Mouse (Mus musculus) thymus, postnatal 0 days (tissue): Measurements from ENCODE around the gene Pou4f2. TPM values are rescaled to one million over a fixed set of nuclear protein-coding genes. Genes with fewer than 3 reads are reported as not detected.

ENCODE experiments used
- DNase-seq: peaks from one replicate; pipeline ENCODE4 v3.0.0-alpha.2; 2015; ENCODE audit warnings: low spot score
- polyA plus RNA-seq: library from polyadenylated mRNA; unstranded; fragments of >200 nt; fragmentation: Nextera tagmentation; extraction: Ambion mirVana; gene quantifications from 2 replicates; pipeline ENCODE4 v1.2.1, GENCODE M21; 2015

The Pou4f2 gene
- not detected in 2 replicates for polyA plus RNA-seq

DNA sequence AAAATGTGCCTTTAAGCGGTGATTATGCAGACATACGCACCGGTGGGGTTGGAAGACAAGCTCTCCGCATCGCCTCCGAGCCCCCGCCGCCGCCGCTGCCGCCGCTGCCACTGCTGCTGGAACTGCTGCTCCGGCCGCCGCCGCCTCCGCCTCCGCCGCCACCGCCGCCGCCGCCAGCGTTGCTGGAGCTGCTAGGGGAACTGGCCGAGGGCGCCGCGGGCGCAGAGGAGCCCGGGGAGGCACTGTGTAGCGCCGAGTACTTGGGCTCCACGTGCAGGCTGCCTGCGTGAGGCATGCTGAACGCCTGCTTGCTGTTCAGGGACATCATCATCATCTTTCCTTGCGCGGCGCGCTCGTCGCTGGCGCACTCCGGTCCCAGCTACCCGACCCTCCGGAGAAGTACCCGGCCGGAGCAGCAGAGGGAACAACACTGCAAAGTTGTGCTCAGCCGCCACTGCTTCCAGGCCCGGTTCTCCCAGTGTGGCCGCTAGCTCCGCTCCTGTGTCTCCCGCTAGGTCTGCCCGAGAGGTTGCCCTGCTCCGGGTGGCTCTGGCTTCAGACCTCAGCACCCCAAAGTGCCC is at the start of gene Pou4f2:
Pou4f2 (minus strand) TSS at position 575 of the 581 bp plus-strand sequence.
- DNase-seq, result no peak

DNA sequence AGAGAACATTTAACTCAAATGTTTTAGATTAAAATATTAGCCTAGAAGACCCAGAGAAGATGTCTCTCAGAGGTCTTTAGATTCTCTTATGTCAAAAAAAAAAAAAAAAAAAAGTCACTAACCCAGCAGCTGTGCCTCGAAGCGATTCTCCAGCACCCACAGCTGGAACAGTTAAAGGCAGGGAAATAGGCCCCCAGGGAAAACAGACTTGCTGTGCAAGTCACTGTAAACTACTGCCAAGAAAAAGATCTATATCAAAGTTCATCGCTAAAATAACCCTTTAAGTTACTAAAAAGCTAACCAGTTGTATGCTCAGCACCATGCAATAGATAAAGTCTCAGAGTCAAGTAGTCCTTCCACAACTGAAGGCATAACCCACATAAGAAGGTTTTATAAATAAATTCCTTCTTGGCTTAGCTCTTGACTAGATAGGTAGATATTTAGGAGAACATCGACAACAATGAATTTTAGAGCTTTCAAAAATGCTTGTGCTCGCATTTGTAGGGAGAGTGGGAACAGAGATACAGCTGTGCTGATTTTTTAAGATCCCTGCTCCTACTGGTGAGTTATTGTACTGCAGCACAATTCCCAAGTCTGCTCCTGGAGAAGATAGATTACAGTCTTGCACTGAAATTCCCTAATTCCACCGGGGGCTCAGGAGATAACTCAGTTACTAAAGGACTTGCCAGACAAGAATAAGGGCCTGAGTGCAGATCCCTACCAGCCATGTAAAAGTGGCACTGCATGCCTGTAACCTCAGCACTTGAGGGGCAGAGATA is 40.8 kb upstream of the Pou4f2 start:
- no peak for DNase-seq

DNA sequence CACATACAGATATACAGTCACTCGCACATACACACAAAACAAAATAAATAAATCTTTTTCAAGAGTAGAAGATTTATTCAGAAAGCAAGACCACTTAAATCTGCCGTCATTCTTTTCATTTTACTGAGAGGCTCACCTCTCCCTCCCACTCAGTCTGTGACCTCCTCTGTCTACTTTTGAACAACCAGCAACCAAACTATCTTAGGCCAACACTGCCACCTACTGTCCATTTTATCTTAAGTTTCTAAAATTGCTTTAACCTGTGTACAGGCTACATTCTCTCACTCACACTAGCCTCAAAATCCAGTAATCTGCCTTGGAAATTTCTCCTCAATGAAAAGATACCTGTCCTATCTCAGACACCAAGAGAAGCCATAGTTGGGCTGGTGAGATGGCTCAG is 31.4 kb upstream of the Pou4f2 start:
- no peak for DNase-seq

DNA sequence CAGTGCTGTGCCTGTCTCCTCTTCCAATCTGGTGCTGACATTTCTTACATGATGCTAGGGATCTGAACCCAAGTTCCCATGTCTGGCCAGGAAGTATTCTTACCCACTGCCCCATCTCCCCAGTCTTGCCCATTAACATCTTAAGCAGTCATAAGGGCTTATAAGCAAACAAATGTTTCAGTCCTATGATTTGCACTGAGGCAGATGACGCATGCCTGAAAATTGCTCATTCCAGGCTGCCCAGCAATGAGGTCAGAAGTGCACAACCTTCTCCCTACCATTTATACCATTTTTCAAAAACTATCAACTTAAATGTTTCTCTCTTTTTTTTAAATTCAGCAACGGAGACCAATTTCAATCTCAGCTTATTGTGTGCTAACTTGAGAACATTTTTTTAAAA is 27.5 kb upstream of the Pou4f2 start:
- DNase-seq, result no peak

DNA sequence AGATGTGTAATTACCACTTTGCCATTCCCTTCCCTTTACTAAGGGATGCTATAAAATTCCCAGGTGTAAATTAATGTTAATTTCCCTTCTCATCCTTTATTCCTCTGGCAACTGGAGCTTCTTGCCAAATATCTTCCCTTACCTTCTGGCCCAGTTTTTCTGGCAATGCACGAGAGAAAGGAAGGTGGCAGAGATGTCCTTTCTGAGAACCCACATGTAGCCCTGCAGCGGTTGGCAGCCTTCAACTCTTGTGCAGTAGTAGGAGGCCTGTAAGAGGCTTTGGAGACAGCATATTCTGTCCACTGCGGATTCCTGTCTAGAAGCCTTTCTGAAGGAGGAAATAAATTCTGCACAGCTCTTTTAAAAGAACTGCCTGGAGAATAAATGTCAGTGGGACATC is 20.0 kb upstream of the Pou4f2 start:
- no peak for DNase-seq

- no peak for DNase-seq
Observed at GRCm38 (mm10) chr8:78442781-78443180, 6.3 kb upstream of the Pou4f2 start.

GRCm38 (mm10) chr8:78438121-78438520 is 1.7 kb upstream of the Pou4f2 start:
- no peak for DNase-seq

DNA sequence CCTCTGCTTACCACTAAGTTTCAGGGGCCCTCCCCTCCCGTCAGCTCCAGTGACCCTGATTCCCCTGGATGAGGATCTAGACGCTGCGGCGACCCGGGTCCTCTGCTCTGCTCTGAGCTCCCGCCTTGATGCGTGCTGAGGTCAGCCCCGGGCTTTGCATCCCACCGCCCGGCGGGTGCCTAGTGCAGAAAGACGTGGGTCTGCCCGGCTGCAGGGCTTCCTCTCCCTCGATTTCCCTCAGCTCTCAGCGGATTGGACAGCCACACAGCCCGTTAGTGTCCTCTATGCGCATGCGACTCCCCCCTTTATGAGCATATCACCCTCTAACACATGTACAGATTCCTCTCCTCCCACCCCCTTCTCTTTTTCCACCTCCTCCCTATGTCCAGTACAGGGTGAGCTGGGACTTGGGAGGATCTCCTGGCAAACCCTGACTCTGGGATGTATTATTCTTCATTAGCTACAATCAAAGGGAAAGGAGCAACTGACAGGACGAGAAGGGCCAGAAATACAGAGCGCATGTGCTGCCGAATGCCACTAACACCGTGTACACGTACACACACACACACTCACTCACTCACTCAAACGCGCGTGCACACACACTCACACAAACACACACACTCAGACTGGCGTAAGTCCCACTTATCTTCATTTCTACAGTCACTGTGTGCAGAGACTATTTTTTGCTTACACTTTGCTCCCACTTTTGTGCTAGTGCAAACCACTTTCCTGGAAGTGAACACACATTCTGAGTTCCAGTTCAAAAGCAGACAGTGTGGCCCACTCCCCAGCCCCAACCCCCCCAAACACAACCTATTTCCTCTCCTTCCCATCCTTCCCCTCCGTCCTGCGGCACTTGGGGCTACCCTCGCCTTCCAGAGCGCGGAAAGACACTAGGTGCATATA is 948 bp upstream of the Pou4f2 start:
- no peak for DNase-seq

DNA sequence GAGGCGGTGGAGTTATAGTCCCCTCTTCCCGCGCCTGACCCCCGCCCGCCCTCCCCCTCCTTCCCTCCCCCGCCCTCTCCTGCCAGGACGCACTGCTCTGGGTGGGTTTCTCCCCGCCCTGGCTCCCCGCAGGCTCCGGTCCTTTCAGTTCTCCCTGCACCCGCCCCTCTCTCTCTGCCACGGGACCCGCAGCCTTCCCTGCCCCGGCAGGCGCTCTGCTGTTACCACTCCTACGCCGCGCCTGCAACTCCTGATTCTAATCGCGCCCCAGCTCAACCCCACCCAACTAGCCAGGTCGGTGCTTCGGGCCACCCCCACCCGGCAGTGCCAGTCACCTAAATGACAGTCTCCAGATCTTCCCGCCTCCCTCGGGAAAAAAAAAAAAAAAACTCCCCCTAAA is 216 bp upstream of the Pou4f2 start:
- DNase-seq, result no peak

GRCm38 (mm10) chr8:78435624-78435960 is 853 bp downstream of the Pou4f2 start:
- DNase-seq, result no peak

DNA sequence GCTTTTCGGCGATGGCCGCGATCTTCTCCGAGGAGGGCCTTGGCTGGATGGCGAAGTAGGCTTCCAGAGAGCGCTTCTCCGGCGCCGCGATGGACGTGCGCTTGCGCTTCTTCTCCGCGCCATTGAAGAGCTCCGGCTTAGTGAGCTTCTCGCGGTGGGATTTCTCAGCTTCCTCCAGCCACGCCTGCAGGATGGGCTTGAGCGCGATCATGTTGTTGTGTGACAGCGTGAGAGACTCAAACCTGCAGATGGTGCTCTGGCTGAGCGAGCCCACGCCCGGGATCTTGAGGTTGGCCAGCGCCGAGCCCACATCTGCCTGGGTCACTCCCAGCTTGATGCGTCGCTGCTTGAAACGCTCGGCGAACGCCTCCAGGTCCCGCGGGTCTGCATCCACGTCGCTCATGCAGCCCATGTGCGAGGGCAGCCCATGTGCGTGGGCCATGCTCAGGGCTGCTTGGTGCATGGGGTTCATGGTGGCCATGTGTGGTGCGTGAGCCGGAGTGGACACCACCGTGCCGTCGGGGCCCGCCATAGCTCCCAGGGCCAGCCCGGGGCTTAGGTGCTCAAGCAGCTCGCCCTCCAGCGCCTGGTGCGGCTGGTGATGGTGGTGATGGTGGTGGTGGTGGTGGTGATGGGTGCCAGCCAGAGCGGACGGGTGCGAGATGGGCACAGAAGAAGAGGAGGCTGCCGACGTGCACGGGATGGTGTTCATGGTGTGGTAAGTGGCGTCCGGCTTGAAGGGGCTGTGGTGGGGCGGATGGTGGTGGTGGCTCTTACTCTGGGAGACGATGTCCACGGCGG is 1.4 kb downstream of the Pou4f2 start:
- DNase-seq, result no peak

GRCm38 (mm10) chr8:78434340-78434739 is 2.1 kb downstream of the Pou4f2 start:
- no peak for DNase-seq

DNA sequence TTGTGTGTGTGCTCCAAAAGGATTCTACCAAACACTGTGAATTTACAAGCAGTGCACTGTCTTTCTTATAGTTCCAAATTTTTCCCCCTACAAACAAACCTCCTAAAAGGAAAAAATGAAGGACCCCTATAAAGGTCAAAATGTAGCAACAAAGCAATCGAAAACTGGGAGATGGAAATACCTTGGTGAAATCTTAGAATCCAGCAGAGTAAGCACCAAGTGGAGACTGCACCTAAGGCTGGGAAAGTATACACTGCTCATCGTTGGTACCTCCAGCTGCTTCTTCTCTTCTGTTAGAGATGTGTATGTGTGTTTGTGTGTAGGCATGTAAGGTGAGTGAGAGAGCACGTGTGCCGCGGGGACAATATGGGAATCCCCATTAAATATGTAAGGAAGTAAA is 3.1 kb downstream of the Pou4f2 start:
- DNase-seq, result no peak

- DNase-seq, result no peak
Observed at GRCm38 (mm10) chr8:78432451-78432850, 4.0 kb downstream of the Pou4f2 start.

- no peak for DNase-seq
Observed at GRCm38 (mm10) chr8:78431356-78431755, 5.1 kb downstream of the Pou4f2 start.

- no peak for DNase-seq
Observed at GRCm38 (mm10) chr8:78428148-78428547, 8.3 kb downstream of the Pou4f2 start.

DNA sequence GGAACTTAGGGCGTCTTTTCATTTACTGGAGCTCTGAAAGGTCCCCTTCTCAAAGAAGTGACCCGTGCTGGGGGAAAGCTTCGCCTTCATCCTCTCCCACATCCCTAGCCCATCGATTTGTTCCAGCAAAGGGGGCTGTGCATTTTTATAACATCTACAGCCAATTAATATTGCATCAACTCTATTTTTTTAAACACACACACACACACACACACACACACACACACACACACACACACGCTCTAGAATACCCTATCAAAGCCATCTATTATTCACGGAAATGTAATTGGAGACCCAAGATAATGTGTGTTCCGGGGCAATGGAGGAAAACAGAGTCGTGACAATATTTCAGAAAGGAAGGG is 8.7 kb downstream of the Pou4f2 start:
- no peak for DNase-seq

GRCm38 (mm10) chr8:78426875-78427768 is 9.3 kb downstream of the Pou4f2 start:
- no peak for DNase-seq

GRCm38 (mm10) chr8:78426455-78426854 is 10.0 kb downstream of the Pou4f2 start:
- no peak for DNase-seq

DNA sequence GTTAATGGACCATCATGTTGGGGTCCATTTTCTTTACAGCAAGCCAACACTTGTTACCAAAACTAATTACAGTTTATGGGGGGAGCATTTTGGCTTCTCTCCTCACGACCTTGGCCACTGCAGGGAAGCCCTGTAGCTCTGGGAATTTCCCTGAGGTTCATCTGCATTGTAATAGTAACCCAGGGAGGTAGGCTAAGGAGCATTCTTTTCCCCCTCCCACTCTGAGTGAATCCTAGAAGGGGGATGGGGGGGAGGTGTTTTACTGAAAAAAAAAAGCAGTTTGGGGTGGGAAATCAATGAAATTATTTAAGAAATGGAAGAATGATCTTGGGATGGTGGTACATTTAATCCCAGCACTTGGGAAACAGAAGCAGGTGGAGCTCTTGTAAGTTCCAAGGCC is 12.5 kb downstream of the Pou4f2 start:
- no peak for DNase-seq
